Mouse (Mus musculus): ENCODE results near the gene Snx4. TPM values are rescaled to one million over a fixed set of nuclear protein-coding genes. Genes with fewer than 3 reads are reported as not detected.

Snx4 gene
- polyA plus RNA-seq, 1 experiment from 2014 or later = 98.2 TPM

GRCm38 (mm10) chr16:33259824-33260223 lies 8.6 kb downstream of the Snx4 start:
- no peak overlapping the region for H3K27ac ChIP-seq (replicated peaks; ENCODE audit: low read depth, low read length)
- DNase-seq = no peak
- H3K4me2 ChIP-seq (ENCODE audit: low read length) = no peak overlapping the region
- no peak overlapping the region for H3K4me3 ChIP-seq (replicated peaks; ENCODE audit: low read depth, low read length)
- H3K9me3 ChIP-seq (ENCODE audit: control insufficient read depth, low read length) = no peaks in the 10 kb centered on the region
- ATAC-seq (ENCODE audit: low FRiP score, low TSS enrichment) = no peak
- 87% methylated on average over 3 of the region's 3 CpGs for WGBS
- H3K4me1 ChIP-seq (ENCODE audit: control insufficient read depth, insufficient read depth, low read length) = peaks cover 3% of the 10 kb centered on the region; the same call in 1 of the 2 replicates
- no peaks in the 10 kb centered on the region for H3K27me3 ChIP-seq (ENCODE audit: control insufficient read depth, insufficient read depth, low read length)
- H3K36me3 ChIP-seq (ENCODE audit: control insufficient read depth, insufficient read depth, low read length) = peaks cover 7% of the 10 kb centered on the region
- H3K9ac ChIP-seq (replicated peaks; ENCODE audit: low read length) = no peak overlapping the region

- Histone ChIP-seq H3K27me3 (ENCODE audit: control insufficient read depth, insufficient read depth, low read length) (no peaks in the 10 kb centered on the region), H3K27ac (replicated peaks; ENCODE audit: low read depth, low read length) (no peak overlapping the region), H3K36me3 (ENCODE audit: control insufficient read depth, insufficient read depth, low read length) (peaks cover 17% of the 10 kb centered on the region), H3K4me1 (ENCODE audit: control insufficient read depth, insufficient read depth, low read length) (no peaks in the 10 kb centered on the region), H3K4me3 (replicated peaks; ENCODE audit: low read depth, low read length) (no peak overlapping the region), H3K9ac (replicated peaks; ENCODE audit: low read length) (no peak overlapping the region), H3K4me2 (ENCODE audit: low read length) (no peak overlapping the region), H3K9me3 (ENCODE audit: control insufficient read depth, low read length) (no peaks in the 10 kb centered on the region)
- WGBS = 91% methylated on average over 8 of the region's 8 CpGs
- ATAC-seq (ENCODE audit: low FRiP score, low TSS enrichment) (no peak), DNase-seq (no peak)
Observed at GRCm38 (mm10) chr16:33260825-33261224, 9.6 kb downstream of the Snx4 start.

- no peak overlapping the region for H3K9ac ChIP-seq (replicated peaks; ENCODE audit: low read length)
- ATAC-seq (ENCODE audit: low FRiP score, low TSS enrichment) (no peak), DNase-seq (no peak)
- H3K4me2 ChIP-seq (ENCODE audit: low read length) = no peak overlapping the region
- no peaks in the 10 kb centered on the region for H3K4me1 ChIP-seq (ENCODE audit: control insufficient read depth, insufficient read depth, low read length)
- WGBS = 92% methylated on average over 2 of the region's 2 CpGs
- H3K4me3 ChIP-seq (replicated peaks; ENCODE audit: low read depth, low read length) = no peak overlapping the region
- no peaks in the 10 kb centered on the region for H3K27me3 ChIP-seq (ENCODE audit: control insufficient read depth, insufficient read depth, low read length)
- H3K27ac ChIP-seq (replicated peaks; ENCODE audit: low read depth, low read length) = no peak overlapping the region
- H3K9me3 ChIP-seq (ENCODE audit: control insufficient read depth, low read length) = no peaks in the 10 kb centered on the region
- H3K36me3 ChIP-seq (ENCODE audit: control insufficient read depth, insufficient read depth, low read length) = peaks cover 25% of the 10 kb centered on the region
Observed at GRCm38 (mm10) chr16:33261584-33262061, 10.4 kb downstream of the Snx4 start.

GRCm38 (mm10) chr16:33262096-33262495 lies 10.9 kb downstream of the Snx4 start:
- H3K4me1 ChIP-seq (ENCODE audit: control insufficient read depth, insufficient read depth, low read length) = no peaks in the 10 kb centered on the region
- no peak for ATAC-seq (ENCODE audit: low FRiP score, low TSS enrichment)
- no peaks in the 10 kb centered on the region for H3K9me3 ChIP-seq (ENCODE audit: control insufficient read depth, low read length)
- H3K9ac ChIP-seq (replicated peaks; ENCODE audit: low read length) = no peak overlapping the region
- H3K36me3 ChIP-seq (ENCODE audit: control insufficient read depth, insufficient read depth, low read length) = peaks cover 28% of the 10 kb centered on the region
- no peak overlapping the region for H3K4me3 ChIP-seq (replicated peaks; ENCODE audit: low read depth, low read length)
- no peak for DNase-seq
- 100% methylated on average over 1 of the region's 1 CpGs for WGBS
- H3K4me2 ChIP-seq (ENCODE audit: low read length) = no peak overlapping the region
- no peaks in the 10 kb centered on the region for H3K27me3 ChIP-seq (ENCODE audit: control insufficient read depth, insufficient read depth, low read length)
- no peak overlapping the region for H3K27ac ChIP-seq (replicated peaks; ENCODE audit: low read depth, low read length)

GRCm38 (mm10) chr16:33267616-33268253 lies 16.5 kb downstream of the Snx4 start:
- no peak for ATAC-seq (ENCODE audit: low FRiP score, low TSS enrichment)
- Histone ChIP-seq H3K4me2 (ENCODE audit: low read length) (no peak overlapping the region), H3K27ac (replicated peaks; ENCODE audit: low read depth, low read length) (no peak overlapping the region), H3K27me3 (ENCODE audit: control insufficient read depth, insufficient read depth, low read length) (no peaks in the 10 kb centered on the region), H3K9ac (replicated peaks; ENCODE audit: low read length) (no peak overlapping the region), H3K36me3 (ENCODE audit: control insufficient read depth, insufficient read depth, low read length) (peaks cover 57% of the 10 kb centered on the region), H3K4me3 (replicated peaks; ENCODE audit: low read depth, low read length) (no peak overlapping the region), H3K9me3 (ENCODE audit: control insufficient read depth, low read length) (no peaks in the 10 kb centered on the region), H3K4me1 (ENCODE audit: control insufficient read depth, insufficient read depth, low read length) (no peaks in the 10 kb centered on the region)
- DNase-seq = no peak
- WGBS = 90% methylated on average over 9 of the region's 9 CpGs

GRCm38 (mm10) chr16:33271824-33272223 lies 20.6 kb downstream of the Snx4 start:
- H3K9me3 ChIP-seq (ENCODE audit: control insufficient read depth, low read length) = no peaks in the 10 kb centered on the region
- H3K27ac ChIP-seq (replicated peaks; ENCODE audit: low read depth, low read length) = no peak overlapping the region
- no peak overlapping the region for H3K9ac ChIP-seq (replicated peaks; ENCODE audit: low read length)
- no peak for DNase-seq
- H3K36me3 ChIP-seq (ENCODE audit: control insufficient read depth, insufficient read depth, low read length) = peaks cover 55% of the 10 kb centered on the region
- WGBS = 95% methylated on average over 4 of the region's 4 CpGs
- H3K27me3 ChIP-seq (ENCODE audit: control insufficient read depth, insufficient read depth, low read length) = no peaks in the 10 kb centered on the region
- no peak for ATAC-seq (ENCODE audit: low FRiP score, low TSS enrichment)
- H3K4me3 ChIP-seq (replicated peaks; ENCODE audit: low read depth, low read length) = no peak overlapping the region
- H3K4me2 ChIP-seq (ENCODE audit: low read length) = no peak overlapping the region
- H3K4me1 ChIP-seq (ENCODE audit: control insufficient read depth, insufficient read depth, low read length) = no peaks in the 10 kb centered on the region

- Histone ChIP-seq H3K4me1 (ENCODE audit: control insufficient read depth, insufficient read depth, low read length) (no peaks in the 10 kb centered on the region), H3K27me3 (ENCODE audit: control insufficient read depth, insufficient read depth, low read length) (no peaks in the 10 kb centered on the region), H3K4me3 (replicated peaks; ENCODE audit: low read depth, low read length) (no peak overlapping the region), H3K36me3 (ENCODE audit: control insufficient read depth, insufficient read depth, low read length) (peaks cover 73% of the 10 kb centered on the region), H3K9ac (replicated peaks; ENCODE audit: low read length) (no peak overlapping the region), H3K27ac (replicated peaks; ENCODE audit: low read depth, low read length) (no peak overlapping the region), H3K4me2 (ENCODE audit: low read length) (no peak overlapping the region), H3K9me3 (ENCODE audit: control insufficient read depth, low read length) (no peaks in the 10 kb centered on the region)
- WGBS = 95% methylated on average over 1 of the region's 1 CpGs
- DNase-seq (no peak), ATAC-seq (ENCODE audit: low FRiP score, low TSS enrichment) (no peak)
Observed at GRCm38 (mm10) chr16:33283079-33283478, 31.8 kb downstream of the Snx4 start.

GRCm38 (mm10) chr16:33288536-33288935 lies 37.3 kb downstream of the Snx4 start:
- Histone ChIP-seq H3K4me1 (ENCODE audit: control insufficient read depth, insufficient read depth, low read length) (no peaks in the 10 kb centered on the region), H3K4me2 (ENCODE audit: low read length) (no peak overlapping the region), H3K9ac (replicated peaks; ENCODE audit: low read length) (no peak overlapping the region), H3K27me3 (ENCODE audit: control insufficient read depth, insufficient read depth, low read length) (no peaks in the 10 kb centered on the region), H3K36me3 (ENCODE audit: control insufficient read depth, insufficient read depth, low read length) (peaks cover 82% of the 10 kb centered on the region), H3K27ac (replicated peaks; ENCODE audit: low read depth, low read length) (no peak overlapping the region), H3K4me3 (replicated peaks; ENCODE audit: low read depth, low read length) (no peak overlapping the region), H3K9me3 (ENCODE audit: control insufficient read depth, low read length) (peaks cover 7% of the 10 kb centered on the region; the same call in 1 of the 2 replicates)
- WGBS = 78% methylated on average over 9 of the region's 9 CpGs
- DNase-seq (no peak), ATAC-seq (ENCODE audit: low FRiP score, low TSS enrichment) (no peak)

- peak; percentile 8 for DNase-seq
- no peak for ATAC-seq (ENCODE audit: low FRiP score, low TSS enrichment)
- H3K27ac ChIP-seq (replicated peaks; ENCODE audit: low read depth, low read length) = no peak overlapping the region
- WGBS = 85% methylated on average over 7 of the region's 7 CpGs
- no peaks in the 10 kb centered on the region for H3K4me1 ChIP-seq (ENCODE audit: control insufficient read depth, insufficient read depth, low read length)
- H3K36me3 ChIP-seq (ENCODE audit: control insufficient read depth, insufficient read depth, low read length) = peaks cover 91% of the 10 kb centered on the region
- H3K9me3 ChIP-seq (ENCODE audit: control insufficient read depth, low read length) = peaks cover 7% of the 10 kb centered on the region; the same call in 1 of the 2 replicates
- no peaks in the 10 kb centered on the region for H3K27me3 ChIP-seq (ENCODE audit: control insufficient read depth, insufficient read depth, low read length)
- H3K4me2 ChIP-seq (ENCODE audit: low read length) = no peak overlapping the region
- no peak overlapping the region for H3K9ac ChIP-seq (replicated peaks; ENCODE audit: low read length)
- no peak overlapping the region for H3K4me3 ChIP-seq (replicated peaks; ENCODE audit: low read depth, low read length)
Observed at GRCm38 (mm10) chr16:33289981-33290380, 38.7 kb downstream of the Snx4 start.
